Mouse (Mus musculus): Measurements from ENCODE around the gene Acacb. TPM values are rescaled to one million over a fixed set of nuclear protein-coding genes. Genes with fewer than 3 reads are reported as not detected.

The Acacb gene
- polyA plus RNA-seq, 1 experiment from 2014 or later = 1.3 TPM

DNA sequence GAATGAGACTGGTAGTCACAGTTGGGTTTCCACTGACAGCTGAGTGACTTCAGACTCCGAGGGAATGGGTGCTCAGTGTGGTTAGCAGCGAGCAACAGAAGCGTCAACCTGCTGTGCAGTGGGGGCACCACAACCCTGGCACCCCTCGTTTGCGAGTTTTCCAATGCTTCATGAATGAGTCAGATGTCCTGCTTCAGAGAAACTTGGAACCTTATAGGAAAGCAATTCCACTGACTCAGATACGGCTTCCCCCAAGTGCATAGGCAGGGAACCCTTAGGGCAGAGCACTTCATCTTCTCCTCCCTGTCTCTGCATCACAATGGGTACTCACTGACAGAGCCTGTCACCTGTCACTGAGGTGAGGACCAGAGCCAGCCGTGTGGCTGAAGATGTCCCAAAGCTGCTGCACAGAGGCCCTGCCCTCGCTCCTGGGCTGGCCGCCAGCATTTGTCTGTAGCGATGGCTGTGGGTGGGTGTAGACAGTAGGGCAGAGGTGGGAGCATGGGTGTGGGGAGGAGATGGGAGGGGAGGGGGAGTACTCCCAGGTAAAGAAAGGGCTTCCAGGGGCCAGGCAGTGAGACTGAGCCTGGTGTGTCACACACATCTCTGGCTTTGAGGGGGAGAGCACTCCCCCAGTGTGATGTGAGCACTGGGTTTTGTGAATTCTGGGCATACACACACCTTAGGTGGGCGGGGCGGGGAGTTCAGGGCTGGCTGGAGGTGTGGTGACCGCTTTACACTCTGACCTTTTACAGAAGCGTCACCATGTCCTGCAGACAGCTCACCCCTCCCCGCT lies 8.7 kb upstream of the Acacb start:
- no peaks in the 10 kb centered on the region for H3K27me3 ChIP-seq (ENCODE audit: control insufficient read depth, insufficient read depth, low read length)
- H3K9me3 ChIP-seq (ENCODE audit: control insufficient read depth, low read length) = no peaks in the 10 kb centered on the region
- no peak overlapping the region for H3K4me3 ChIP-seq (ENCODE audit: low read depth, low read length)
- DNase-seq (ENCODE audit: low spot score) (peak; percentile 59), ATAC-seq (ENCODE audit: low FRiP score, low TSS enrichment) (peak; percentile 34)
- no peak overlapping the region for H3K9ac ChIP-seq (ENCODE audit: low read length)
- no peaks in the 10 kb centered on the region for H3K36me3 ChIP-seq (ENCODE audit: control insufficient read depth, insufficient read depth, low read length)
- H3K4me2 ChIP-seq (replicated peaks; ENCODE audit: low read depth) = no peak overlapping the region
- 63% methylated on average over 15 of the region's 15 CpGs for WGBS
- H3K4me1 ChIP-seq (replicated peaks; ENCODE audit: control insufficient read depth, insufficient read depth) = no peaks in the 10 kb centered on the region
- TF ChIP-seq EP300 (optimal IDR thresholded peaks at IDR 0.05) (no peak), CTCF (IDR thresholded peaks at IDR 0.05; ENCODE audit: low read depth) (no peak)
- peak overlapping the region; percentile 86 for H3K27ac ChIP-seq (replicated peaks)

DNA sequence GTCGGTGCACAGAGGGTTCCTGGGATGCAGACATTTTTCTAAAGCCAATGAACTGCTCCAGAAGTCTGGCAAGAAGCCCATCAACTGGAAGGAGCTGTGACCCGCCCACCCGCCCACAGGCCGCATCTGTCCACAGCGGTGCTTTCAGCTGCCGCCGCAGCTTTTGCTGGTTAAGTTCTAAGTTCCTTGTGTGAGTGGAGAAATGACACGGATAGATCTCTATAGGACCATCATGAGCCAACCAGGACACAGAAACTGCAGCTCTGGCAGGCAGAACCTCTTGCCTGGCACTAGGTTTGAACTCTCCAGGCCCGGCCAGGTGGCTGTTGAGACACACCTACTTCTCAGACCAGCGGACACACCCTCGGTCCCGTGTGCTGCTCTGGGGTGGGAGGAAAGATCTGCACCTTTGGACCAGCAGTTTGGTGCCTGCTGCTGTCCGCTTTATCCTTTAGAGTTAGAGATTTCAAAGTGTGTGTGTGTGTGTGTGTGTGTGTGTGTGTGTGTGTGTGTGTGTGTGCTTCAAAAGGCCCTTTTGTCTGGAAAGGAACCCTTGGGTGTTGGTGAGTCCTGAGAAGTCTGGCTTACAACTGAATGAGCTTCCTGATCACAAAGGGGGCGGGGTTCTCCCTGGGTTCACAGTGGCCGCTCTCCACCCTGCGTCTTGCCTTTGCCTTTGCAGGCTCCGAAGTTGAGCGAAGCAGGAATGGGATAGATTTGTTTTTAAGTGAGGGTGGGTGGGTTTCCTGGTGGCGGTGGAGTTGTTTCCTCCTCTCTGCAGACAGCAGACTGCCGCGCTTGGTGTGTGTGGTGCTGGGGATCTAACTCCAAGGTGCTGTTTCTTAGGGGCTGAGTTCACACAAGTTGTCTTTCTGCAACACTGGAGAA lies 7.8 kb upstream of the Acacb start:
- peak; percentile 71 for ATAC-seq (ENCODE audit: low FRiP score, low TSS enrichment)
- 49% methylated on average over 21 of the region's 21 CpGs for WGBS
- Histone ChIP-seq H3K9me3 (ENCODE audit: control insufficient read depth, low read length) (no peaks in the 10 kb centered on the region), H3K4me1 (replicated peaks; ENCODE audit: control insufficient read depth, insufficient read depth) (no peaks in the 10 kb centered on the region), H3K9ac (ENCODE audit: low read length) (no peak overlapping the region), H3K27ac (replicated peaks) (peak overlapping the region; percentile 86), H3K4me2 (replicated peaks; ENCODE audit: low read depth) (no peak overlapping the region; the same call in 1 of the 2 replicates), H3K4me3 (ENCODE audit: low read depth, low read length) (no peak overlapping the region), H3K27me3 (ENCODE audit: control insufficient read depth, insufficient read depth, low read length) (no peaks in the 10 kb centered on the region), H3K36me3 (ENCODE audit: control insufficient read depth, insufficient read depth, low read length) (no peaks in the 10 kb centered on the region)
- peak; percentile 80 for DNase-seq (ENCODE audit: low spot score)
- TF ChIP-seq EP300 (optimal IDR thresholded peaks at IDR 0.05) (no peak), CTCF (IDR thresholded peaks at IDR 0.05; ENCODE audit: low read depth) (no peak)

DNA sequence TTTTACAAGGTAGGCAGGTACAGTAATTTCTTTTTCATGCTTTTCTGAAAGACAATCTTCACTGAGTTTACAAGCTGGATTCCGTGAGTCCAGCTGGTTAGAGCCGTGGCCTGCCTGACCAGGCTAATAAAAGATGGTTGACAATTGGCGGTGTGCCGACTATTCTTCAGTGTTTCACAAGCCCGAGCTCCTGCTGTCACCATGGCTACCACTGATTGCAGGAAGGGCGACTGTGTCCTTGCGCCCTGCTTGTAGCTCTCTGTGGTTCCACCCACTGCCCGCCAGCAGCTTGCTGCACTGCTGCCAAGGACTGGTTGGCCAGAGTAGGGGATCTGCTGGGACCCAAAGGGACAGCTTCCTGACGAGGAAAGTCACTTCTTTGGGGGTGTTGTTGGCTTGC lies 7.2 kb upstream of the Acacb start:
- H3K4me2 ChIP-seq (replicated peaks; ENCODE audit: low read depth) = no peak overlapping the region
- H3K27ac ChIP-seq (replicated peaks) = peak overlapping the region; percentile 86
- H3K4me1 ChIP-seq (replicated peaks; ENCODE audit: control insufficient read depth, insufficient read depth) = no peaks in the 10 kb centered on the region
- no peak overlapping the region for H3K9ac ChIP-seq (ENCODE audit: low read length)
- H3K4me3 ChIP-seq (ENCODE audit: low read depth, low read length) = no peak overlapping the region
- ATAC-seq (ENCODE audit: low FRiP score, low TSS enrichment) (peak; percentile 76), DNase-seq (ENCODE audit: low spot score) (peak; percentile 89)
- 41% methylated on average over 9 of the region's 9 CpGs for WGBS
- TF ChIP-seq EP300 (optimal IDR thresholded peaks at IDR 0.05) (no peak), CTCF (IDR thresholded peaks at IDR 0.05; ENCODE audit: low read depth) (no peak)
- no peaks in the 10 kb centered on the region for H3K27me3 ChIP-seq (ENCODE audit: control insufficient read depth, insufficient read depth, low read length)
- H3K36me3 ChIP-seq (ENCODE audit: control insufficient read depth, insufficient read depth, low read length) = no peaks in the 10 kb centered on the region
- H3K9me3 ChIP-seq (ENCODE audit: control insufficient read depth, low read length) = no peaks in the 10 kb centered on the region

DNA sequence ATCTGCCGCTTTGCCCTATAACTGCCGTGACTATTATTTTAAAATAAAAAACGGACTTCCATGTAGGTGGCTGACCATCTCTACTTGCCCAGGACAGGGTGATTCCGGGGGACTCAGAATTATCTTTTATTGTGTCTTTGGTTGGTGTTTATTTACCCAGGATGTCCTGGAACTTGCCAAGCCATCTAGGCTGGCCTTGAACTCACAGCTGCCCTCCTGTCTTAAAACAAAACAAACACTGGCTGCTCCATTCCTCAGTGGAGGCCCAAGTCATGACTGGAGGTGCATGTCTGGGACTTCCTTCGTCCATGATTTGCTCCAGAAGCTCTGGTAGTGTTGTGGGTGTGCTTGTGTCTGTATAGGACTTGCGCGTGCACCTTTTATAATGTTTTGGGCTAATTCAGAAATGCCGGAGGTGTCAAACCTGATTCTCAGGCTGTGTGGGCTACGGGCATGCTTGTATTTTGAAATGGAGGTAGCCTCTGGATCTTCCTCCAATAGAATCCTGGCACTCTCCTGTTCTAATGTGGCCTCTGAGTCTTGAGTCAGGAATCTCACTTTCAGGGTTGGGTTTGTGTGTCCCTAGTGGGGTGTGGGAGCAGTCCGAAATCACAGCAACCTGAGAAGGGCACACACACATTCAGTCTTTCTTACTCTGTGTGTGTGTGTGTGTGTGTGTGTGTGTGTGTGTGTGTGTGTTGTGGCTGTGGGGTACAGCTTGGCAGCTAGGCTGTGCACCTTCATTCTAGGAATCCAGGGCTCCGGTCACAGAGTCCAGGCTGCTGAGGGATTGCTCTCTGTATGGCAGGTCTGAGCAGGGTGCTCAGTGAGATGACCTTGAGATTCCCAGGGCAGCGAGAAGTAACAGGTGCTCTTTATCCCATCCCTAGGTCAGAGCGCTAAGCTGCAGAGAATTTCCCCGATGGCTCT lies 973 bp downstream of the Acacb start:
- H3K4me3 ChIP-seq (ENCODE audit: low read depth, low read length) = no peak overlapping the region
- DNase-seq (ENCODE audit: low spot score) = no peak
- no peak for ATAC-seq (ENCODE audit: low FRiP score, low TSS enrichment)
- H3K4me2 ChIP-seq (replicated peaks; ENCODE audit: low read depth) = no peak overlapping the region
- H3K27me3 ChIP-seq (ENCODE audit: control insufficient read depth, insufficient read depth, low read length) = no peaks in the 10 kb centered on the region
- 75% methylated on average over 14 of the region's 14 CpGs for WGBS
- TF ChIP-seq CTCF (IDR thresholded peaks at IDR 0.05; ENCODE audit: low read depth) (no peak), EP300 (optimal IDR thresholded peaks at IDR 0.05) (no peak)
- no peaks in the 10 kb centered on the region for H3K36me3 ChIP-seq (ENCODE audit: control insufficient read depth, insufficient read depth, low read length)
- no peak overlapping the region for H3K9ac ChIP-seq (ENCODE audit: low read length)
- H3K9me3 ChIP-seq (ENCODE audit: control insufficient read depth, low read length) = no peaks in the 10 kb centered on the region
- H3K4me1 ChIP-seq (replicated peaks; ENCODE audit: control insufficient read depth, insufficient read depth) = no peaks in the 10 kb centered on the region
- no peak overlapping the region for H3K27ac ChIP-seq (replicated peaks)

DNA sequence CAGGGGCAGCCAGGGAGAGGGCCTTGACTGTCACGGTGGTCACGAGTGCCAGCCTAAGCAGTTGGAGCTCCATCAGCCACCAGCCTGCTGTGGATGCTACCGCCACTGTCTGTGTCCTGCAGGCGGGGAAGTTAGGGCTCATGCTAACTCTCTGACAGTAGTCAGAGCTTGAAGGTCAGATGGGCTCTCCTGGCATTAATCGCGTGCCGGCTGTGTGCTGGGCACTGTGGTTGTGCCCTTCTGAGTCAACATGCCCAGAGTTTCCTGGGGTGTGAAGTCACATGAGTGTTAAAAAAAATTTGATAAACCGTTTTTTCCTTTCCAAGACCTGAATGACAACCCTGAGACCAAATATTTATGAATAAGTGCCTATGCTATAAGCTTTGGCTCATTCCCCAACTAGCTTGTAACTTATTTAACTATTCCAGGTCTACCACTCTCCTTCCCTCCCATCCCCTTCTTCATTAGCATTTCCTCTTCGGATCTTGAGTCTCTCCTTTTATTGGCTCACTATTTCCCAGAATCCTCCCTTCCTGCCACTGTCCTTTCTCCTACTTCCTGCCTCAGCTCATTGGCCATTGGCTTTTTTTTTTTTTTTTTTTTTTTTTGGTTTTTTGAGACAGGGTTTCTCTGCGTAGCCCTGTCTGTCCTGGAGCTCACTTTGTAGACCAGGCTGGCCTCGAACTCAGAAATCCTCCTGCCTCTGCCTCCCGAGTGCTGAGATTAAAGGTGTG lies 6.2 kb downstream of the Acacb start:
- ATAC-seq (ENCODE audit: low FRiP score, low TSS enrichment) (no peak), DNase-seq (ENCODE audit: low spot score) (no peak)
- Histone ChIP-seq H3K27ac (replicated peaks) (no peak overlapping the region), H3K36me3 (ENCODE audit: control insufficient read depth, insufficient read depth, low read length) (no peaks in the 10 kb centered on the region), H3K4me3 (ENCODE audit: low read depth, low read length) (no peak overlapping the region), H3K4me1 (replicated peaks; ENCODE audit: control insufficient read depth, insufficient read depth) (no peaks in the 10 kb centered on the region), H3K9ac (ENCODE audit: low read length) (no peak overlapping the region), H3K9me3 (ENCODE audit: control insufficient read depth, low read length) (no peaks in the 10 kb centered on the region), H3K4me2 (replicated peaks; ENCODE audit: low read depth) (no peak overlapping the region), H3K27me3 (ENCODE audit: control insufficient read depth, insufficient read depth, low read length) (no peaks in the 10 kb centered on the region)
- WGBS = 77% methylated on average over 12 of the region's 12 CpGs
- TF ChIP-seq EP300 (optimal IDR thresholded peaks at IDR 0.05) = no peak
- TF ChIP-seq CTCF (IDR thresholded peaks at IDR 0.05; ENCODE audit: low read depth) = no peak
